Mouse (Mus musculus) liver, adult 2 months (tissue): ENCODE data around the gene 1700008O03Rik. TPM values are rescaled to one million over a fixed set of nuclear protein-coding genes. Genes with fewer than 3 reads are reported as not detected.

ENCODE experiments used
- DNase-seq: peaks from one replicate; pipeline ENCODE4 v3.0.0-alpha.2; 2011; ENCODE audit warnings: low read depth, low spot score; ENCODE audit errors: extremely low read depth
- H3K27ac ChIP-seq: fragments of 200-500 bp; replicated peaks from 2 replicates; pipeline ENCODE4 v1.5.1; 2012; ENCODE audit warnings: low read depth, mild to moderate bottlenecking, control low read depth, inconsistent platforms, low read length; ENCODE audit not compliant: insufficient read depth
- H3K27me3 ChIP-seq: fragments of 200-500 bp; 2 replicates; pipeline ENCODE4 v1.6.1; 2012; ENCODE audit warnings: mild to moderate bottlenecking, moderate library complexity, low read length, inconsistent platforms; ENCODE audit not compliant: control insufficient read depth, insufficient read depth
- H3K36me3 ChIP-seq: fragments of 200-500 bp; 2 replicates; pipeline ENCODE4 v1.6.1; 2012; ENCODE audit warnings: low read length, inconsistent platforms; ENCODE audit not compliant: control insufficient read depth, insufficient read depth
- H3K4me1 ChIP-seq: fragments of 200-500 bp; 2 replicates; pipeline ENCODE4 v1.6.1; 2011; ENCODE audit warnings: low read length; ENCODE audit not compliant: control insufficient read depth, insufficient read depth
- H3K4me3 ChIP-seq: fragments of 200-500 bp; 2 replicates; pipeline ENCODE4 v1.5.1; 2011; ENCODE audit warnings: low read depth, mild to moderate bottlenecking, control low read depth, low read length, moderate library complexity; ENCODE audit not compliant: insufficient read depth
- H3K79me2 ChIP-seq: fragments of 200-500 bp; 2 replicates; pipeline ENCODE4 v1.6.1; 2012; ENCODE audit warnings: inconsistent platforms, mild to moderate bottlenecking, low read length, moderate library complexity; ENCODE audit not compliant: control insufficient read depth, insufficient read depth
- H3K9ac ChIP-seq: fragments of 200-500 bp; 2 replicates; pipeline ENCODE4 v1.6.1; 2012; ENCODE audit warnings: low read depth, mild to moderate bottlenecking, control low read depth, inconsistent platforms, low read length
- CTCF ChIP-seq: fragments of 200-500 bp; IDR thresholded peaks from 2 replicates; pipeline ENCODE4 v1.5.1; 2011; ENCODE audit warnings: low read depth, low read length, control low read depth
- POLR2A ChIP-seq: fragments of 200-500 bp; IDR thresholded peaks from 2 replicates; pipeline ENCODE4 v1.6.1; 2011; ENCODE audit warnings: low read length, control low read depth; ENCODE audit not compliant: insufficient read depth; ENCODE audit errors: extremely low read depth
- WGBS: fragments of 180-500 bp; shearing (Covaris S2); methylation state at CpG from one replicate; pipeline ENCODE4 v1.1.7; 2018; 5-methylcytosine and 5-hydroxymethylcytosine counted together
- polyA plus RNA-seq: library from polyadenylated mRNA; depleted of rRNA; stranded (reverse); fragments of >200 nt; gene quantifications from 2 replicates; pipeline ENCODE4 v1.2.3, GENCODE M21; 2012; rRNA removed
- total RNA-seq: library from RNA; depleted of rRNA; stranded (reverse); fragments of >200 nt; gene quantifications from 2 replicates; pipeline ENCODE4 v1.2.3, GENCODE M21; 2014; rRNA removed

The 1700008O03Rik gene
- total and polyA plus RNA-seq, 2 experiments, result 0.27 TPM; not detected in 1

DNA sequence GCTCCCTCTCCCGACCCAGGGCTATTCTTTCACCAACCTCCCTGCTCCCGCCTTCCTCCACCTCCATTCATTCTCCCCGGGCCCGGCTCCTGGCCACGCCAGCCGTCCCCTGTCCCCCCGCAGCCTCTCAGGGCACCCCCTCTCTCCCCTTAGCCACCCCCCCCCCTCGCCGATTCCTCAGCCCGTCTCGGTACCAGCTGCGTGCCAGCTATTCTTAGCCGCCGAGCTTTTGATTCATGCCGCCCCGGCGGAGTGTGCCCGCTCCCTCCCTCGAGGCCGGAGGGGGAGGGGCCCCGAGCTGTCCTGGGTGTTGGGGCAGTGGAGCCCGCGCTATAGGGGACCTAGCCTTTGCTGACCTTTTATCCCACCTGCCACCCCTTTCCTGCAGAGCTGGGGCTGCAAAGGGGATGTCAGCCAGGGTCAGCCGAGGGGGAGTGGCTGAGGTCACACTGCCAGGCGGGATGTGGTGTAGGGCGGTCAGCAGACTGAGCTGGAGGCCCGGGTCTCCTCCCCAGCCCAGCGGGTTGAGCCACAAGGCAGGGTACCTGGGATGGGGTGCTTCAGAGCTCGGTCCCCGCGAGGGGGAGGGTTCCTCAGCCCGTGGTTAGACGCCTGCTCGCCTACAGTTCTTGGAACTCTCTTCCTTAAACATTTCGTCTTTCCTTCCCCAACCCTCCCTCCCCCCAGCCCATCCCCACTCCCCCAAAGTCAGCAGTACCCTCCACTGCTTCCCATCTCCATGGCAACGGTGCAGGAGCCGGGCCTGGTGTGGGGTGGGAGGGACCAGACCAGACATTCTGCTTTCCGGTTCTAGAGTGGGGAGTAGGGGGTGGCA is 74.5 kb downstream of the 1700008O03Rik start:
- Histone ChIP-seq H3K27me3 (peaks cover 19% of the 10 kb centered on the region), H3K4me1 (0 out of 2 replicates have a peak, but pooled peaks cover 2% of the 10 kb centered on the region), H3K4me3 (peak overlapping the region; percentile 10; the same call in 1 of the 2 replicates), H3K27ac (no peak overlapping the region), H3K9ac (no peak overlapping the region; the same call in 1 of the 2 replicates), H3K79me2 (no peaks in the 10 kb centered on the region), H3K36me3 (no peaks in the 10 kb centered on the region)
- no peak for DNase-seq
- TF ChIP-seq CTCF, result no peak
- TF ChIP-seq POLR2A, result no peak
- WGBS, result 4% methylated on average over 38 of the region's 38 CpGs

- TF ChIP-seq CTCF (no peak), POLR2A (no peak)
- Histone ChIP-seq H3K4me3 (peak overlapping the region; percentile 10; the same call in 1 of the 2 replicates), H3K27me3 (peaks cover 19% of the 10 kb centered on the region), H3K4me1 (peaks cover 4% of the 10 kb centered on the region; the same call in 1 of the 2 replicates), H3K9ac (peak overlapping the region; percentile 16; the same call in 1 of the 2 replicates), H3K36me3 (no peaks in the 10 kb centered on the region), H3K79me2 (no peaks in the 10 kb centered on the region), H3K27ac (no peak overlapping the region)
- DNase-seq, result no peak
- WGBS, result 4% methylated on average over 38 of the region's 40 CpGs
Observed at GRCm38 (mm10) chr7:44310285-44310877, 75.2 kb downstream of the 1700008O03Rik start.

Other genes starting within 250 kb of the 1700008O03Rik start
- not detected in 2 replicates for gene Klk1b16, start 249.1 kb downstream of the 1700008O03Rik start, total RNA-seq
- gene Klk1b16, start 249.1 kb downstream of the 1700008O03Rik start, polyA plus RNA-seq, result not detected in 2 replicates
- not detected in 2 replicates for gene Klk1b24, start 197.6 kb downstream of the 1700008O03Rik start, total RNA-seq
- gene Klk1b24, start 197.6 kb downstream of the 1700008O03Rik start, polyA plus RNA-seq, result not detected in 2 replicates
- not detected in 2 replicates for gene Klk1b3, start 187.6 kb downstream of the 1700008O03Rik start, total RNA-seq
- not detected in 2 replicates for gene Klk1b3, start 187.6 kb downstream of the 1700008O03Rik start, polyA plus RNA-seq
- gene Klk1b4, start 178.4 kb downstream of the 1700008O03Rik start, total RNA-seq, result 2.0 and 2.6 TPM in 2 replicates
- 4.5 and 7.4 TPM in 2 replicates for gene Klk1b4, start 178.4 kb downstream of the 1700008O03Rik start, polyA plus RNA-seq
- 0.28 TPM in 1 of 2 replicates, not detected in the other for gene Klk1b5, start 169.9 kb downstream of the 1700008O03Rik start, total RNA-seq
- not detected in 2 replicates for gene Klk1b5, start 169.9 kb downstream of the 1700008O03Rik start, polyA plus RNA-seq
- 2.2 and 11.1 TPM in 2 replicates for gene Klk1, start 160.5 kb downstream of the 1700008O03Rik start, total RNA-seq
- 0.57 and 1.9 TPM in 2 replicates for gene Klk1, start 160.5 kb downstream of the 1700008O03Rik start, polyA plus RNA-seq
- not detected in 2 replicates for gene Gm36864, start 149.6 kb downstream of the 1700008O03Rik start, total RNA-seq
- gene Gm36864, start 149.6 kb downstream of the 1700008O03Rik start, polyA plus RNA-seq, result not detected in 2 replicates
- 0.18 and 0.20 TPM in 2 replicates for gene 1700028J19Rik, start 139.1 kb downstream of the 1700008O03Rik start, total RNA-seq
- gene 1700028J19Rik, start 139.1 kb downstream of the 1700008O03Rik start, polyA plus RNA-seq, result 0.77 and 1.4 TPM in 2 replicates
- 6.1 and 7.2 TPM in 2 replicates for gene 2410002F23Rik, start 139.1 kb downstream of the 1700008O03Rik start, total RNA-seq
- 14.3 and 30.1 TPM in 2 replicates for gene 2410002F23Rik, start 139.1 kb downstream of the 1700008O03Rik start, polyA plus RNA-seq
- gene Acp4, start 128.4 kb downstream of the 1700008O03Rik start, total RNA-seq, result not detected in 2 replicates
- not detected in 2 replicates for gene Acp4, start 128.4 kb downstream of the 1700008O03Rik start, polyA plus RNA-seq
- gene Gm15517, start 124.4 kb downstream of the 1700008O03Rik start, total RNA-seq, result not detected in 2 replicates
- gene Gm15517, start 124.4 kb downstream of the 1700008O03Rik start, polyA plus RNA-seq, result not detected in 2 replicates
- gene Clec11a, start 78.9 kb downstream of the 1700008O03Rik start, total RNA-seq, result 1.3 and 1.9 TPM in 2 replicates
- 2.0 and 2.4 TPM in 2 replicates for gene Clec11a, start 78.9 kb downstream of the 1700008O03Rik start, polyA plus RNA-seq
- gene Shank1, start 75.6 kb downstream of the 1700008O03Rik start, total RNA-seq, result under 0.01 TPM in 1 of 2 replicates, not detected in the other
- gene Shank1, start 75.6 kb downstream of the 1700008O03Rik start, polyA plus RNA-seq, result 0.04 and 0.06 TPM in 2 replicates
- gene Syt3, start 1.7 kb downstream of the 1700008O03Rik start, total RNA-seq, result 1.4 and 2.6 TPM in 2 replicates
- 4.9 and 7.1 TPM in 2 replicates for gene Syt3, start 1.7 kb downstream of the 1700008O03Rik start, polyA plus RNA-seq
- 0.07 TPM in 1 of 2 replicates, not detected in the other for gene Lrrc4b, start 43.2 kb upstream of the 1700008O03Rik start, total RNA-seq
- gene Lrrc4b, start 43.2 kb upstream of the 1700008O03Rik start, polyA plus RNA-seq, result not detected in 2 replicates
- 146 and 158 TPM in 2 replicates for gene Aspdh, start 79.6 kb upstream of the 1700008O03Rik start, total RNA-seq
- 537 and 608 TPM in 2 replicates for gene Aspdh, start 79.6 kb upstream of the 1700008O03Rik start, polyA plus RNA-seq
- 25.5 and 27.1 TPM in 2 replicates for gene Josd2, start 82.2 kb upstream of the 1700008O03Rik start, total RNA-seq
- 99.7 and 206 TPM in 2 replicates for gene Josd2, start 82.2 kb upstream of the 1700008O03Rik start, polyA plus RNA-seq
- 29.7 and 40.5 TPM in 2 replicates for gene Emc10, start 110.7 kb upstream of the 1700008O03Rik start, total RNA-seq
- gene Emc10, start 110.7 kb upstream of the 1700008O03Rik start, polyA plus RNA-seq, result 227 and 287 TPM in 2 replicates
- 1.7 and 1.8 TPM in 2 replicates for gene Fam71e1, start 110.8 kb upstream of the 1700008O03Rik start, total RNA-seq
- gene Fam71e1, start 110.8 kb upstream of the 1700008O03Rik start, polyA plus RNA-seq, result 4.1 and 4.7 TPM in 2 replicates
- 0.55 TPM in 1 of 2 replicates, not detected in the other for gene Mybpc2, start 138.8 kb upstream of the 1700008O03Rik start, total RNA-seq
- not detected in 2 replicates for gene Mybpc2, start 138.8 kb upstream of the 1700008O03Rik start, polyA plus RNA-seq
- gene Spib, start 146.3 kb upstream of the 1700008O03Rik start, total RNA-seq, result 0.18 and 0.81 TPM in 2 replicates
- gene Spib, start 146.3 kb upstream of the 1700008O03Rik start, polyA plus RNA-seq, result 0.56 and 1.9 TPM in 2 replicates
- 2.4 and 4.0 TPM in 2 replicates for gene Pold1, start 163.0 kb upstream of the 1700008O03Rik start, total RNA-seq
- gene Pold1, start 163.0 kb upstream of the 1700008O03Rik start, polyA plus RNA-seq, result 5.2 and 6.5 TPM in 2 replicates
- 21.6 and 30.8 TPM in 2 replicates for gene Nr1h2, start 168.1 kb upstream of the 1700008O03Rik start, total RNA-seq
- gene Nr1h2, start 168.1 kb upstream of the 1700008O03Rik start, polyA plus RNA-seq, result 74.9 and 80.3 TPM in 2 replicates
- 0.65 and 1.6 TPM in 2 replicates for gene Napsa, start 186.6 kb upstream of the 1700008O03Rik start, total RNA-seq
- gene Napsa, start 186.6 kb upstream of the 1700008O03Rik start, polyA plus RNA-seq, result 1.1 and 1.7 TPM in 2 replicates
- gene Kcnc3, start 204.8 kb upstream of the 1700008O03Rik start, total RNA-seq, result 0.37 and 1.2 TPM in 2 replicates
- 4.6 and 5.3 TPM in 2 replicates for gene Kcnc3, start 204.8 kb upstream of the 1700008O03Rik start, polyA plus RNA-seq